Mouse (Mus musculus) right cerebral cortex, postnatal 4 days (tissue): Measurements from ENCODE around the gene Zfp704.

Experiments
- DNase-seq: peaks from one replicate; pipeline ENCODE4 v3.0.0-alpha.2; 2022

Gene Zfp704

GRCm38 (mm10) chr3:9403255-9404050 lies 206.4 kb downstream of the Zfp704 start:
- no peak for DNase-seq

- no peak for DNase-seq
These were observed 207.0 kb downstream of the Zfp704 start for GRCm38 (mm10) chr3:9402836-9403235.

GRCm38 (mm10) chr3:9402345-9402744 lies 207.5 kb downstream of the Zfp704 start:
- no peak for DNase-seq

- DNase-seq: no peak
These were observed 208.2 kb downstream of the Zfp704 start for GRCm38 (mm10) chr3:9401685-9402084.

DNA sequence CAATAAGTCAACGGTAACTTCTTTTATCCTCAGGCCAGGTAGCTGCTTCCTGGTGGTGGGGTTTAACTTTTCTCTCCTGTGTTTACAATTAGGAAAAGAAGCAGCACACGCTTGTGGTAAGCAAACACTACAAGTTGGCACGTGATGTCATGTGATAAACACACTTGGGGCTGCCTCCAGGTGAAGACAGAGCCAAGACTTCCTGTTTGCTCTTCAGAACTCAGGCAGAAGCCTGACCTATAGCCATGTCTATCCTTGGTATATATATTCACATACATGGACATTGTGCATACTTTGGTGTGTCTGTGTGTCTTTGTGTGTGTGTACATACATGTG lies 209.0 kb downstream of the Zfp704 start:
- no peak for DNase-seq

GRCm38 (mm10) chr3:9400201-9400885 lies 209.5 kb downstream of the Zfp704 start:
- DNase-seq: peak; percentile 42

- DNase-seq: no peak
These were observed 211.6 kb downstream of the Zfp704 start for GRCm38 (mm10) chr3:9398271-9398670.
